Comparison of ENCODE assay signal across 19 mouse cellular contexts in the genomic region with DNA sequence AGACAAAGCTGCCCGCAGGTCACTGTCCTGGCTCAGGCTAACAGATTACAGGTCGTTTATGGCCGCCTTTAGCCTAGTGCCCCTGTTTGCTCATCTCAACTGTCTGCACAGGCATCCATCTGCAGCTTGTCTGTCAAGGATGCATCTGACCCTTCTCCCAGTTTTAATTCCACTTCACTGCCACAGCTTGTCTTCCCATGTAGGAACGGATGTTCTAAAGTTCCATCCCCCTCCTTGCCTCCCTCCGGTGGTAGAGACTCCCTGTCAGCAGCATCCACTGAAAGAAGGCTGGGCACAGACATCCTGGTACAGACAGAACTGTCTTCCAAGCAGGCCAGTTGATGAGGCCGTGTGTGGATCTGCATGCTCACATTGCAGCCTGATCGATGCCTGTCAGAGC. TPM values are rescaled to one million over a fixed set of nuclear protein-coding genes. Genes with fewer than 3 reads are reported as not detected.
"Had no signal": no experiment of that assay in that cellular context is flagged by ENCODE, and none has a peak within 500 bp of the region (broad histone marks: within the 10 kb centered on the region; RNA-seq: fewer than 3 reads in every experiment).

No protein-coding gene starts in this region.

- H3K4me3 ChIP-seq: kidney, embryonic 15.5 days; limb, embryonic 10.5 days; limb, embryonic 13.5 days; liver, embryonic 12.5 days; liver, embryonic 15.5 days; lung, embryonic 15.5 days; midbrain, embryonic 15.5 days had no signal

- H3K9me3 ChIP-seq: kidney, embryonic 15.5 days; limb, embryonic 10.5 days; limb, embryonic 13.5 days; liver, embryonic 12.5 days; liver, embryonic 15.5 days; lung, embryonic 15.5 days; midbrain, embryonic 15.5 days had no signal

- H3K4me2 ChIP-seq: kidney, embryonic 15.5 days; liver, embryonic 12.5 days; liver, embryonic 15.5 days; lung, embryonic 15.5 days; midbrain, embryonic 15.5 days had no signal

- ATAC-seq: liver, embryonic 12.5 days; midbrain, embryonic 15.5 days had no signal

- H3K27ac ChIP-seq: kidney, embryonic 15.5 days; limb, embryonic 10.5 days; liver, embryonic 12.5 days; liver, embryonic 15.5 days; lung, embryonic 15.5 days; midbrain, embryonic 15.5 days had no signal

- H3K9ac ChIP-seq: kidney, embryonic 15.5 days; limb, embryonic 13.5 days; liver, embryonic 12.5 days; liver, embryonic 15.5 days; lung, embryonic 15.5 days; midbrain, embryonic 15.5 days had no signal

- DNase-seq: kidney, adult 11 months; kidney, adult 8-10 months; kidney, postnatal 10 days; kidney, postnatal 36 days; layer of hippocampus, adult 9-11 months; liver; lung, adult 18-20 months; lung, postnatal 10 days; lung, postnatal 4 days; thymus, adult 18-20 months; thymus, postnatal 36 days had no signal

- H3K36me3 ChIP-seq: kidney, embryonic 15.5 days; limb, embryonic 10.5 days; limb, embryonic 13.5 days; liver, embryonic 15.5 days; lung, embryonic 15.5 days; midbrain, embryonic 15.5 days had no signal

- H3K27me3 ChIP-seq: kidney, embryonic 15.5 days; limb, embryonic 13.5 days; liver, embryonic 12.5 days; liver, embryonic 15.5 days; lung, embryonic 15.5 days; midbrain, embryonic 15.5 days had no signal

RNA-seq across cellular contexts. Expression of a gene that starts 20.8 kb away (rescaled TPM):
- total RNA-seq: megakaryocyte progenitor cell, adult 5-6 weeks had no signal
